Mouse (Mus musculus) spleen, adult 18-20 months (tissue): Measurements from ENCODE around the gene Kcnj6.
A peak's percentile ranks its signal among the peaks of the same experiment; 100 is the strongest.

Source experiments
- DNase-seq, 2 experiments: peaks; one replicate each; pipeline ENCODE4 v3.0.0; 2022; ENCODE audit warnings: mixed read lengths in 2 of 2

Kcnj6 gene

GRCm38 (mm10) chr16:94713480-94714094 lies 283.9 kb downstream of the Kcnj6 start:
- peak; percentile 51 to 74 for DNase-seq

GRCm38 (mm10) chr16:94701971-94702370 lies 295.5 kb downstream of the Kcnj6 start:
- no peak for DNase-seq

- DNase-seq, result no peak
Measured at GRCm38 (mm10) chr16:94701141-94701540, 296.4 kb downstream of the Kcnj6 start.
